Mouse (Mus musculus): ENCODE measurements around the gene Usb1. TPM values are rescaled to one million over a fixed set of nuclear protein-coding genes. Genes with fewer than 3 reads are reported as not detected.

Gene Usb1
- 9.9 and 10.7 TPM in 2 replicates for polyA plus RNA-seq (2015; fragmentation: Nextera tagmentation; extraction: Ambion mirVana)

GRCm38 (mm10) chr8:95331720-95332436 is at the start of gene Usb1, which contains the start of gene Zfp319:
Usb1 (plus strand) TSS chr8:95332284.
Zfp319 (minus strand) TSS chr8:95331950.
- WGBS (ENCODE audit: insufficient replicate concordance), result under 1% methylated on average over 68 of the region's 80 CpGs
- peak within 1 kb of the TSS; percentile 94 for H3K4me2 ChIP-seq (ENCODE audit: low read depth, low read length)
- ATAC-seq (ENCODE audit: low read depth), result peak; percentile 91
- no peaks in the 10 kb centered on the region for H3K27me3 ChIP-seq (ENCODE audit: control insufficient read depth, insufficient read depth, low read depth, low read length)
- H3K36me3 ChIP-seq (ENCODE audit: control insufficient read depth, insufficient read depth), result peaks cover 18% of the 10 kb centered on the region
- peak within 1 kb of the TSS; percentile 77 for H3K4me3 ChIP-seq (ENCODE audit: low read depth, low read length)
- H3K9me3 ChIP-seq (replicated peaks; ENCODE audit: control insufficient read depth, low read length), result no peaks in the 10 kb centered on the region
- peak within 1 kb of the TSS; percentile 94 for H3K27ac ChIP-seq (ENCODE audit: low read length)
- H3K4me1 ChIP-seq (ENCODE audit: control insufficient read depth, low read depth, low read length), result peaks cover 21% of the 10 kb centered on the region
- peak within 1 kb of the TSS; percentile 78 for H3K9ac ChIP-seq (ENCODE audit: low read depth, low read length)

- Histone ChIP-seq H3K27ac (ENCODE audit: low read length) (no peak overlapping the region), H3K9ac (ENCODE audit: low read depth, low read length) (no peak overlapping the region), H3K4me3 (ENCODE audit: low read depth, low read length) (no peak overlapping the region), H3K4me1 (ENCODE audit: control insufficient read depth, low read depth, low read length) (no peaks in the 10 kb centered on the region), H3K4me2 (ENCODE audit: low read depth, low read length) (no peak overlapping the region), H3K36me3 (ENCODE audit: control insufficient read depth, insufficient read depth) (no peaks in the 10 kb centered on the region), H3K9me3 (replicated peaks; ENCODE audit: control insufficient read depth, low read length) (no peaks in the 10 kb centered on the region), H3K27me3 (ENCODE audit: control insufficient read depth, insufficient read depth, low read depth, low read length) (no peaks in the 10 kb centered on the region)
- ATAC-seq (ENCODE audit: low read depth), result no peak
- WGBS (ENCODE audit: insufficient replicate concordance), result 39% methylated on average over 6 of the region's 6 CpGs
Measured at GRCm38 (mm10) chr8:95289066-95289650, 42.9 kb upstream of the Usb1 start.

GRCm38 (mm10) chr8:95293172-95293571 is 38.9 kb upstream of the Usb1 start:
- Histone ChIP-seq H3K4me1 (ENCODE audit: control insufficient read depth, low read depth, low read length) (no peaks in the 10 kb centered on the region), H3K9me3 (replicated peaks; ENCODE audit: control insufficient read depth, low read length) (no peaks in the 10 kb centered on the region), H3K4me2 (ENCODE audit: low read depth, low read length) (no peak overlapping the region), H3K9ac (ENCODE audit: low read depth, low read length) (no peak overlapping the region), H3K27ac (ENCODE audit: low read length) (no peak overlapping the region), H3K4me3 (ENCODE audit: low read depth, low read length) (no peak overlapping the region), H3K36me3 (ENCODE audit: control insufficient read depth, insufficient read depth) (no peaks in the 10 kb centered on the region), H3K27me3 (ENCODE audit: control insufficient read depth, insufficient read depth, low read depth, low read length) (no peaks in the 10 kb centered on the region)
- 29% methylated on average over 11 of the region's 11 CpGs for WGBS (ENCODE audit: insufficient replicate concordance)
- no peak for ATAC-seq (ENCODE audit: low read depth)

GRCm38 (mm10) chr8:95293891-95294290 is 38.2 kb upstream of the Usb1 start:
- Histone ChIP-seq H3K4me2 (ENCODE audit: low read depth, low read length) (no peak overlapping the region), H3K4me3 (ENCODE audit: low read depth, low read length) (no peak overlapping the region), H3K4me1 (ENCODE audit: control insufficient read depth, low read depth, low read length) (no peaks in the 10 kb centered on the region), H3K9me3 (replicated peaks; ENCODE audit: control insufficient read depth, low read length) (no peaks in the 10 kb centered on the region), H3K27ac (ENCODE audit: low read length) (no peak overlapping the region), H3K36me3 (ENCODE audit: control insufficient read depth, insufficient read depth) (no peaks in the 10 kb centered on the region), H3K9ac (ENCODE audit: low read depth, low read length) (no peak overlapping the region), H3K27me3 (ENCODE audit: control insufficient read depth, insufficient read depth, low read depth, low read length) (no peaks in the 10 kb centered on the region)
- ATAC-seq (ENCODE audit: low read depth), result 0 out of 2 replicates have a peak, but pooled peaks have one; percentile 19
- 75% methylated on average over 7 of the region's 7 CpGs for WGBS (ENCODE audit: insufficient replicate concordance)

- 12% methylated on average over 5 of the region's 5 CpGs for WGBS (ENCODE audit: insufficient replicate concordance)
- ATAC-seq (ENCODE audit: low read depth), result no peak
- no peaks in the 10 kb centered on the region for H3K9me3 ChIP-seq (replicated peaks; ENCODE audit: control insufficient read depth, low read length)
- H3K4me1 ChIP-seq (ENCODE audit: control insufficient read depth, low read depth, low read length), result no peaks in the 10 kb centered on the region
- H3K9ac ChIP-seq (ENCODE audit: low read depth, low read length), result no peak overlapping the region
- no peak overlapping the region for H3K27ac ChIP-seq (ENCODE audit: low read length)
- no peak overlapping the region for H3K4me3 ChIP-seq (ENCODE audit: low read depth, low read length)
- no peak overlapping the region for H3K4me2 ChIP-seq (ENCODE audit: low read depth, low read length)
- H3K36me3 ChIP-seq (ENCODE audit: control insufficient read depth, insufficient read depth), result no peaks in the 10 kb centered on the region
- H3K27me3 ChIP-seq (ENCODE audit: control insufficient read depth, insufficient read depth, low read depth, low read length), result no peaks in the 10 kb centered on the region
Measured at GRCm38 (mm10) chr8:95302410-95302809, 29.7 kb upstream of the Usb1 start.

GRCm38 (mm10) chr8:95305526-95305925 is 26.6 kb upstream of the Usb1 start:
- 47% methylated on average over 4 of the region's 4 CpGs for WGBS (ENCODE audit: insufficient replicate concordance)
- H3K27me3 ChIP-seq (ENCODE audit: control insufficient read depth, insufficient read depth, low read depth, low read length), result no peaks in the 10 kb centered on the region
- no peaks in the 10 kb centered on the region for H3K36me3 ChIP-seq (ENCODE audit: control insufficient read depth, insufficient read depth)
- no peaks in the 10 kb centered on the region; the same call in 1 of the 2 replicates for H3K4me1 ChIP-seq (ENCODE audit: control insufficient read depth, low read depth, low read length)
- no peak overlapping the region for H3K9ac ChIP-seq (ENCODE audit: low read depth, low read length)
- no peak for ATAC-seq (ENCODE audit: low read depth)
- no peak overlapping the region for H3K4me2 ChIP-seq (ENCODE audit: low read depth, low read length)
- H3K4me3 ChIP-seq (ENCODE audit: low read depth, low read length), result no peak overlapping the region
- H3K9me3 ChIP-seq (replicated peaks; ENCODE audit: control insufficient read depth, low read length), result no peaks in the 10 kb centered on the region
- no peak overlapping the region for H3K27ac ChIP-seq (ENCODE audit: low read length)

GRCm38 (mm10) chr8:95306431-95306830 is 25.7 kb upstream of the Usb1 start, which contains the start of gene Cngb1:
Cngb1 (minus strand) TSS chr8:95306585.
- Histone ChIP-seq H3K4me3 (ENCODE audit: low read depth, low read length) (no peak within 1 kb of the TSS), H3K36me3 (ENCODE audit: control insufficient read depth, insufficient read depth) (no peaks in the 10 kb centered on the region), H3K27me3 (ENCODE audit: control insufficient read depth, insufficient read depth, low read depth, low read length) (no peaks in the 10 kb centered on the region), H3K4me2 (ENCODE audit: low read depth, low read length) (no peak within 1 kb of the TSS), H3K9me3 (replicated peaks; ENCODE audit: control insufficient read depth, low read length) (no peaks in the 10 kb centered on the region), H3K4me1 (ENCODE audit: control insufficient read depth, low read depth, low read length) (no peaks in the 10 kb centered on the region; the same call in 1 of the 2 replicates), H3K27ac (ENCODE audit: low read length) (no peak within 1 kb of the TSS), H3K9ac (ENCODE audit: low read depth, low read length) (no peak within 1 kb of the TSS)
- ATAC-seq (ENCODE audit: low read depth), result no peak
- WGBS (ENCODE audit: insufficient replicate concordance), result 42% methylated on average over 6 of the region's 6 CpGs

GRCm38 (mm10) chr8:95310342-95310970 is 21.6 kb upstream of the Usb1 start, which contains the start of gene Tepp:
Tepp (plus strand) TSS chr8:95310566.
- Histone ChIP-seq H3K4me2 (ENCODE audit: low read depth, low read length) (no peak within 1 kb of the TSS), H3K27ac (ENCODE audit: low read length) (no peak within 1 kb of the TSS), H3K4me1 (ENCODE audit: control insufficient read depth, low read depth, low read length) (no peaks in the 10 kb centered on the region; the same call in 1 of the 2 replicates), H3K9me3 (replicated peaks; ENCODE audit: control insufficient read depth, low read length) (no peaks in the 10 kb centered on the region), H3K36me3 (ENCODE audit: control insufficient read depth, insufficient read depth) (no peaks in the 10 kb centered on the region), H3K27me3 (ENCODE audit: control insufficient read depth, insufficient read depth, low read depth, low read length) (no peaks in the 10 kb centered on the region), H3K4me3 (ENCODE audit: low read depth, low read length) (no peak within 1 kb of the TSS), H3K9ac (ENCODE audit: low read depth, low read length) (no peak within 1 kb of the TSS)
- WGBS (ENCODE audit: insufficient replicate concordance), result 35% methylated on average over 6 of the region's 6 CpGs
- ATAC-seq (ENCODE audit: low read depth), result no peak

- no peaks in the 10 kb centered on the region for H3K9me3 ChIP-seq (replicated peaks; ENCODE audit: control insufficient read depth, low read length)
- 58% methylated on average over 18 of the region's 18 CpGs for WGBS (ENCODE audit: insufficient replicate concordance)
Measured at GRCm38 (mm10) chr8:95312836-95313235, 19.2 kb upstream of the Usb1 start.

More at GRCm38 (mm10) chr8:95312836-95313235, 19.2 kb upstream of the Usb1 start:
- H3K36me3 ChIP-seq (ENCODE audit: control insufficient read depth, insufficient read depth), result no peaks in the 10 kb centered on the region
- no peak overlapping the region for H3K9ac ChIP-seq (ENCODE audit: low read depth, low read length)
- no peaks in the 10 kb centered on the region for H3K27me3 ChIP-seq (ENCODE audit: control insufficient read depth, insufficient read depth, low read depth, low read length)
- no peaks in the 10 kb centered on the region; the same call in 1 of the 2 replicates for H3K4me1 ChIP-seq (ENCODE audit: control insufficient read depth, low read depth, low read length)
- H3K4me2 ChIP-seq (ENCODE audit: low read depth, low read length), result no peak overlapping the region
- no peak overlapping the region for H3K4me3 ChIP-seq (ENCODE audit: low read depth, low read length)
- no peak overlapping the region for H3K27ac ChIP-seq (ENCODE audit: low read length)
- ATAC-seq (ENCODE audit: low read depth), result no peak
